Mouse (Mus musculus): ENCODE data around the gene Clcnkb. TPM values are rescaled to one million over a fixed set of nuclear protein-coding genes. Genes with fewer than 3 reads are reported as not detected.

Clcnkb gene
- polyA plus RNA-seq, 1 experiment, result not detected

GRCm38 (mm10) chr4:141391293-141391692 lies 24.5 kb downstream of the Clcnkb start:
- Histone ChIP-seq H3K36me3 (replicated peaks; ENCODE audit: low read length) (no peaks in the 10 kb centered on the region), H3K27me3 (replicated peaks) (peaks cover 53% of the 10 kb centered on the region), H3K4me3 (replicated peaks) (no peak overlapping the region), H3K4me1 (peaks cover 6% of the 10 kb centered on the region), H3K9me3 (no peaks in the 10 kb centered on the region)
- TF ChIP-seq FLI1 (IDR thresholded peaks at IDR 0.05; ENCODE audit: low read length) (no peak), GATA1 (IDR thresholded peaks at IDR 0.05; ENCODE audit: borderline replicate concordance, low read length) (no peak)

GRCm38 (mm10) chr4:141389366-141390150 lies 26.3 kb downstream of the Clcnkb start:
- TF ChIP-seq FLI1 (IDR thresholded peaks at IDR 0.05; ENCODE audit: low read length) (no peak), GATA1 (IDR thresholded peaks at IDR 0.05; ENCODE audit: borderline replicate concordance, low read length) (no peak)
- Histone ChIP-seq H3K36me3 (replicated peaks; ENCODE audit: low read length) (no peaks in the 10 kb centered on the region), H3K4me3 (replicated peaks) (no peak overlapping the region), H3K4me1 (peaks cover 3% of the 10 kb centered on the region), H3K9me3 (no peaks in the 10 kb centered on the region), H3K27me3 (replicated peaks) (peaks cover 44% of the 10 kb centered on the region)

DNA sequence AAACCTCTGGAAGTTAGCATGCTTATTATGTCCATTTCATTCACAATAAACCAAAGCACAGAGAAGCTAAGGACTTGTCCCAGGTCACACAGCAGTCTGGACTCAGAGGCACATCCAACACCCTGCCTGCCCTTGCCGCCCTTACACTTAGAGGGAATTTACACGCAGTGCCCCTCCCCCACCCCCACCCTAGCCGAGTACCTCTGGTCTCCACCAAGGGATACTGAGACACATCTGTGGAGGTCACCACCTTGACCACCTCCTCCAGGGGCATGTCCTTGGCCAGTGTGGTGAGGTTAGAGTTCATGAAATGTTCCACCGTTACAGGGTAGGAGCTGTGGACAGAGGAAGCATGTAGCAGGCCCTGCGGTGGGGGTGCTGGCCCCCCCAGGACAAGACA lies 27.9 kb downstream of the Clcnkb start:
- Histone ChIP-seq H3K4me3 (replicated peaks) (no peak overlapping the region), H3K27me3 (replicated peaks) (peaks cover 53% of the 10 kb centered on the region), H3K4me1 (peaks cover 3% of the 10 kb centered on the region), H3K9me3 (no peaks in the 10 kb centered on the region), H3K36me3 (replicated peaks; ENCODE audit: low read length) (no peaks in the 10 kb centered on the region)
- TF ChIP-seq FLI1 (IDR thresholded peaks at IDR 0.05; ENCODE audit: low read length) (no peak), GATA1 (IDR thresholded peaks at IDR 0.05; ENCODE audit: borderline replicate concordance, low read length) (no peak)

GRCm38 (mm10) chr4:141387093-141387784 lies 28.6 kb downstream of the Clcnkb start:
- Histone ChIP-seq H3K27me3 (replicated peaks) (peaks cover 53% of the 10 kb centered on the region), H3K4me3 (replicated peaks) (no peak overlapping the region), H3K4me1 (peaks cover 6% of the 10 kb centered on the region), H3K9me3 (no peaks in the 10 kb centered on the region), H3K36me3 (replicated peaks; ENCODE audit: low read length) (no peaks in the 10 kb centered on the region)
- no peak for TF ChIP-seq FLI1 (IDR thresholded peaks at IDR 0.05; ENCODE audit: low read length)
- TF ChIP-seq GATA1 (IDR thresholded peaks at IDR 0.05; ENCODE audit: borderline replicate concordance, low read length), result no peak

DNA sequence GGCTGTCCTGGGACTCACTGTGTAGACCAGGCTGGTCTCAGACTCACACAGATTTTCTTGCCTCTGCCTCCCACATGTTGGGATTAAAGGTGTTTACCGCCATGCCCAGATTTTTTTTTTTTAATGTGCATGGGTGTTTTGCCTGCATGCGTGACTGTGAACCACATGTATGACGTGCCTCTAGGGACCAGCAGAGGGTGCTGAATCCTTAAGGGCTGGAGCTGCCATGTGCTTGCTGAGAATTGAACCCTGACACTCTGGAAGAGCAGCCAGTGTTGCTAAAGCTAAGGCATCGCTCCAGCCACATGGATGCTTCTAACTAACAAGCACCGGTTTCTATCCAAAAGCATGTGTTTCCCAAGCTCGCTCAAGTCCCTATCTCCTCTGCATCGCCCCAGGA lies 29.7 kb downstream of the Clcnkb start:
- no peaks in the 10 kb centered on the region for H3K36me3 ChIP-seq (replicated peaks; ENCODE audit: low read length)
- peaks cover 54% of the 10 kb centered on the region for H3K27me3 ChIP-seq (replicated peaks)
- peaks cover 6% of the 10 kb centered on the region for H3K4me1 ChIP-seq
- no peak overlapping the region for H3K4me3 ChIP-seq (replicated peaks)
- H3K9me3 ChIP-seq, result no peaks in the 10 kb centered on the region
- no peak for TF ChIP-seq GATA1 (IDR thresholded peaks at IDR 0.05; ENCODE audit: borderline replicate concordance, low read length)
- no peak for TF ChIP-seq FLI1 (IDR thresholded peaks at IDR 0.05; ENCODE audit: low read length)

- no peaks in the 10 kb centered on the region for H3K9me3 ChIP-seq
- TF ChIP-seq GATA1 (IDR thresholded peaks at IDR 0.05; ENCODE audit: borderline replicate concordance, low read length), result no peak
- no peak for TF ChIP-seq FLI1 (IDR thresholded peaks at IDR 0.05; ENCODE audit: low read length)
- no peak overlapping the region for H3K4me3 ChIP-seq (replicated peaks)
- H3K4me1 ChIP-seq, result peaks cover 9% of the 10 kb centered on the region
- peaks cover 61% of the 10 kb centered on the region for H3K27me3 ChIP-seq (replicated peaks)
- no peaks in the 10 kb centered on the region for H3K36me3 ChIP-seq (replicated peaks; ENCODE audit: low read length)
Observed at GRCm38 (mm10) chr4:141385275-141385674, 30.5 kb downstream of the Clcnkb start.

- Histone ChIP-seq H3K4me3 (replicated peaks) (no peak overlapping the region), H3K36me3 (replicated peaks; ENCODE audit: low read length) (no peaks in the 10 kb centered on the region)
Observed at GRCm38 (mm10) chr4:141382406-141382805, 33.4 kb downstream of the Clcnkb start.

DNA sequence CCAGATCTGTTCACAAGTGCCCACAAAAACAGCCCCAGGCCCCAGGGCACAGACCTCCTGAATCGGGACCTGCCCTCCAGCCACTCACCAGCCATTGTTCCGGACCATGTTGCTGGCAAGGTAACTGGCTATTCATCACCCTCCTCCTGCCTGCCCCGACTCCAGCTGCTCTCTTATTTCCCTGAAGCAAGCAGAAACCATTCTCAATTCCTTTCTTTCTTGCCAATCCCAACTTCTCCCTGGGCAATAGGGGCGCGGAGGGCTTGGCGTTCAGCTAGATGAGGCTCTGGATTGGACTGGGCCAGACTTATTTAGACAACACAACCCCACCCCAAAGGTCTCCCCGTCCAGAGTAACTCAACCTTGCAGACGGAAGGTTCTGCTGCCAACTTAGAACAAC lies 36.1 kb downstream of the Clcnkb start:
- H3K9me3 ChIP-seq, result peaks cover 8% of the 10 kb centered on the region
- H3K4me3 ChIP-seq (replicated peaks), result no peak overlapping the region
- H3K4me1 ChIP-seq, result peaks cover 7% of the 10 kb centered on the region; the same call in 1 of the 2 replicates
- H3K27me3 ChIP-seq (replicated peaks), result peaks cover 66% of the 10 kb centered on the region
- H3K36me3 ChIP-seq (replicated peaks; ENCODE audit: low read length), result no peaks in the 10 kb centered on the region
- TF ChIP-seq GATA1 (IDR thresholded peaks at IDR 0.05; ENCODE audit: borderline replicate concordance, low read length), result no peak
- no peak for TF ChIP-seq FLI1 (IDR thresholded peaks at IDR 0.05; ENCODE audit: low read length)

More at GRCm38 (mm10) chr4:141382406-141382805, 33.4 kb downstream of the Clcnkb start:
- Histone ChIP-seq H3K9me3 (no peaks in the 10 kb centered on the region), H3K27me3 (replicated peaks) (peaks cover 58% of the 10 kb centered on the region), H3K4me1 (peaks cover 7% of the 10 kb centered on the region; the same call in 1 of the 2 replicates)
- TF ChIP-seq FLI1 (IDR thresholded peaks at IDR 0.05; ENCODE audit: low read length) (no peak), GATA1 (IDR thresholded peaks at IDR 0.05; ENCODE audit: borderline replicate concordance, low read length) (no peak)

DNA sequence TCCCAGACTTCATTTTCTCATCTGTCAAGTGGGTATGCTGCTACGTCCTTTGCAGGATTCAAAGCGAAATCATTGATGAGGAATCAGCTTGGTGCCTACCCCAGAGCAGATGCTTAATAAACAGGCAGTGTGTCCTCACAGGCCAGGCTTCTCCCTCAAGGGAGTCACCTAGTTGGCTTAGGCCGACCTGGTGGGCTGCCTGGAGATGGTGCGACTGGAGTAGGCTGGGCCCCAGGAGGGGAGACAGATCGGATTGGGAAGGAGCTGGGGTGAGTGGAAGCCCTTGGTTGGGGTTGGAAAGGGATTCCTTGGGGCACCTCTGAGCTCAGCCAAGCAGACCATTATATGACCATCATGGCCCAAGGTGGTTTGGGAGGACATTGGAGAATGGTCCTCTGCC lies 43.4 kb downstream of the Clcnkb start:
- Histone ChIP-seq H3K4me3 (replicated peaks) (no peak overlapping the region), H3K27me3 (replicated peaks) (peaks cover 74% of the 10 kb centered on the region), H3K4me1 (peaks cover 4% of the 10 kb centered on the region), H3K36me3 (replicated peaks; ENCODE audit: low read length) (no peaks in the 10 kb centered on the region), H3K9me3 (peaks cover 8% of the 10 kb centered on the region)
- TF ChIP-seq FLI1 (IDR thresholded peaks at IDR 0.05; ENCODE audit: low read length) (no peak), GATA1 (IDR thresholded peaks at IDR 0.05; ENCODE audit: borderline replicate concordance, low read length) (no peak)
